Mouse (Mus musculus): ENCODE measurements around the gene Hs3st3b1. TPM values are rescaled to one million over a fixed set of nuclear protein-coding genes. Genes with fewer than 3 reads are reported as not detected.
A peak's percentile ranks its signal among the peaks of the same experiment; 100 is the strongest.

Hs3st3b1 gene
- polyA plus RNA-seq, 1 experiment from 2014 or later: 34.0 TPM

- H3K27ac ChIP-seq (ENCODE audit: low read depth, low read length): no peak overlapping the region
- 0 out of 2 replicates have a peak, but pooled peaks cover 3% of the 10 kb centered on the region for H3K27me3 ChIP-seq (ENCODE audit: control insufficient read depth, insufficient read depth, low read length)
- no peak overlapping the region for H3K4me2 ChIP-seq (replicated peaks; ENCODE audit: low read depth, low read length)
- peak; percentile 39; the same call in 1 of the 2 replicates for ATAC-seq (ENCODE audit: low FRiP score, low TSS enrichment)
- no peaks in the 10 kb centered on the region for H3K4me1 ChIP-seq (ENCODE audit: control insufficient read depth, insufficient read depth, low read length)
- 13% methylated on average over 10 of the region's 10 CpGs for WGBS
- no peak overlapping the region for H3K9ac ChIP-seq (ENCODE audit: low read depth, low read length)
- no peak overlapping the region for H3K4me3 ChIP-seq (ENCODE audit: low read length)
- H3K9me3 ChIP-seq (ENCODE audit: control insufficient read depth, low read length): no peaks in the 10 kb centered on the region
- no peaks in the 10 kb centered on the region for H3K36me3 ChIP-seq (ENCODE audit: control insufficient read depth, insufficient read depth, low read length)
Measured at GRCm38 (mm10) chr11:63879261-63879660, 42.8 kb downstream of the Hs3st3b1 start.

GRCm38 (mm10) chr11:63878616-63879015 is 43.5 kb downstream of the Hs3st3b1 start:
- Histone ChIP-seq H3K9me3 (ENCODE audit: control insufficient read depth, low read length) (no peaks in the 10 kb centered on the region), H3K27me3 (ENCODE audit: control insufficient read depth, insufficient read depth, low read length) (0 out of 2 replicates have a peak, but pooled peaks cover 3% of the 10 kb centered on the region), H3K4me3 (ENCODE audit: low read length) (no peak overlapping the region), H3K27ac (ENCODE audit: low read depth, low read length) (no peak overlapping the region), H3K9ac (ENCODE audit: low read depth, low read length) (no peak overlapping the region), H3K4me1 (ENCODE audit: control insufficient read depth, insufficient read depth, low read length) (no peaks in the 10 kb centered on the region), H3K4me2 (replicated peaks; ENCODE audit: low read depth, low read length) (no peak overlapping the region), H3K36me3 (ENCODE audit: control insufficient read depth, insufficient read depth, low read length) (no peaks in the 10 kb centered on the region)
- 88% methylated on average over 4 of the region's 4 CpGs for WGBS
- ATAC-seq (ENCODE audit: low FRiP score, low TSS enrichment): no peak

- 66% methylated on average over 1 of the region's 1 CpGs for WGBS
- ATAC-seq (ENCODE audit: low FRiP score, low TSS enrichment): no peak
Measured at GRCm38 (mm10) chr11:63862746-63863145, 59.3 kb downstream of the Hs3st3b1 start.

GRCm38 (mm10) chr11:63861982-63862381 is 60.1 kb downstream of the Hs3st3b1 start:
- no peaks in the 10 kb centered on the region for H3K27me3 ChIP-seq (ENCODE audit: control insufficient read depth, insufficient read depth, low read length)
- 42% methylated on average over 1 of the region's 1 CpGs for WGBS
- H3K9me3 ChIP-seq (ENCODE audit: control insufficient read depth, low read length): no peaks in the 10 kb centered on the region
- no peak overlapping the region for H3K9ac ChIP-seq (ENCODE audit: low read depth, low read length)
- no peak for ATAC-seq (ENCODE audit: low FRiP score, low TSS enrichment)
- no peak overlapping the region for H3K27ac ChIP-seq (ENCODE audit: low read depth, low read length)
- no peak overlapping the region for H3K4me2 ChIP-seq (replicated peaks; ENCODE audit: low read depth, low read length)
- no peak overlapping the region for H3K4me3 ChIP-seq (ENCODE audit: low read length)
- H3K36me3 ChIP-seq (ENCODE audit: control insufficient read depth, insufficient read depth, low read length): no peaks in the 10 kb centered on the region
- peaks cover 4% of the 10 kb centered on the region; the same call in 1 of the 2 replicates for H3K4me1 ChIP-seq (ENCODE audit: control insufficient read depth, insufficient read depth, low read length)

More at GRCm38 (mm10) chr11:63862746-63863145, 59.3 kb downstream of the Hs3st3b1 start:
- H3K4me3 ChIP-seq (ENCODE audit: low read length): no peak overlapping the region
- no peak overlapping the region for H3K4me2 ChIP-seq (replicated peaks; ENCODE audit: low read depth, low read length)
- no peak overlapping the region for H3K9ac ChIP-seq (ENCODE audit: low read depth, low read length)
- H3K27ac ChIP-seq (ENCODE audit: low read depth, low read length): no peak overlapping the region
- no peaks in the 10 kb centered on the region for H3K27me3 ChIP-seq (ENCODE audit: control insufficient read depth, insufficient read depth, low read length)
- peaks cover 4% of the 10 kb centered on the region; the same call in 1 of the 2 replicates for H3K4me1 ChIP-seq (ENCODE audit: control insufficient read depth, insufficient read depth, low read length)
- H3K36me3 ChIP-seq (ENCODE audit: control insufficient read depth, insufficient read depth, low read length): no peaks in the 10 kb centered on the region
- H3K9me3 ChIP-seq (ENCODE audit: control insufficient read depth, low read length): no peaks in the 10 kb centered on the region

- Histone ChIP-seq H3K27me3 (ENCODE audit: control insufficient read depth, insufficient read depth, low read length) (no peaks in the 10 kb centered on the region), H3K9me3 (ENCODE audit: control insufficient read depth, low read length) (no peaks in the 10 kb centered on the region), H3K9ac (ENCODE audit: low read depth, low read length) (no peak overlapping the region), H3K36me3 (ENCODE audit: control insufficient read depth, insufficient read depth, low read length) (no peaks in the 10 kb centered on the region), H3K27ac (ENCODE audit: low read depth, low read length) (no peak overlapping the region), H3K4me2 (replicated peaks; ENCODE audit: low read depth, low read length) (no peak overlapping the region), H3K4me3 (ENCODE audit: low read length) (no peak overlapping the region), H3K4me1 (ENCODE audit: control insufficient read depth, insufficient read depth, low read length) (no peaks in the 10 kb centered on the region)
- 82% methylated on average over 6 of the region's 6 CpGs for WGBS
- no peak for ATAC-seq (ENCODE audit: low FRiP score, low TSS enrichment)
Measured at GRCm38 (mm10) chr11:63851041-63851730, 70.9 kb downstream of the Hs3st3b1 start.

- Histone ChIP-seq H3K36me3 (ENCODE audit: control insufficient read depth, insufficient read depth, low read length) (no peaks in the 10 kb centered on the region), H3K4me3 (ENCODE audit: low read length) (no peak overlapping the region), H3K27me3 (ENCODE audit: control insufficient read depth, insufficient read depth, low read length) (no peaks in the 10 kb centered on the region), H3K4me1 (ENCODE audit: control insufficient read depth, insufficient read depth, low read length) (no peaks in the 10 kb centered on the region), H3K4me2 (replicated peaks; ENCODE audit: low read depth, low read length) (no peak overlapping the region), H3K9ac (ENCODE audit: low read depth, low read length) (no peak overlapping the region), H3K27ac (ENCODE audit: low read depth, low read length) (no peak overlapping the region), H3K9me3 (ENCODE audit: control insufficient read depth, low read length) (no peaks in the 10 kb centered on the region)
- WGBS: 85% methylated on average over 4 of the region's 4 CpGs
- no peak for ATAC-seq (ENCODE audit: low FRiP score, low TSS enrichment)
Measured at GRCm38 (mm10) chr11:63850261-63850660, 71.8 kb downstream of the Hs3st3b1 start.

GRCm38 (mm10) chr11:63845379-63845778 is 76.7 kb downstream of the Hs3st3b1 start:
- Histone ChIP-seq H3K9ac (ENCODE audit: low read depth, low read length) (no peak overlapping the region), H3K36me3 (ENCODE audit: control insufficient read depth, insufficient read depth, low read length) (no peaks in the 10 kb centered on the region), H3K9me3 (ENCODE audit: control insufficient read depth, low read length) (no peaks in the 10 kb centered on the region), H3K4me3 (ENCODE audit: low read length) (no peak overlapping the region), H3K4me1 (ENCODE audit: control insufficient read depth, insufficient read depth, low read length) (no peaks in the 10 kb centered on the region), H3K4me2 (replicated peaks; ENCODE audit: low read depth, low read length) (no peak overlapping the region), H3K27ac (ENCODE audit: low read depth, low read length) (no peak overlapping the region), H3K27me3 (ENCODE audit: control insufficient read depth, insufficient read depth, low read length) (no peaks in the 10 kb centered on the region)
- ATAC-seq (ENCODE audit: low FRiP score, low TSS enrichment): no peak
- 82% methylated on average over 6 of the region's 6 CpGs for WGBS

GRCm38 (mm10) chr11:63844701-63845100 is 77.4 kb downstream of the Hs3st3b1 start:
- Histone ChIP-seq H3K27me3 (ENCODE audit: control insufficient read depth, insufficient read depth, low read length) (no peaks in the 10 kb centered on the region), H3K36me3 (ENCODE audit: control insufficient read depth, insufficient read depth, low read length) (no peaks in the 10 kb centered on the region), H3K9me3 (ENCODE audit: control insufficient read depth, low read length) (no peaks in the 10 kb centered on the region), H3K4me2 (replicated peaks; ENCODE audit: low read depth, low read length) (no peak overlapping the region), H3K9ac (ENCODE audit: low read depth, low read length) (no peak overlapping the region), H3K4me3 (ENCODE audit: low read length) (no peak overlapping the region), H3K4me1 (ENCODE audit: control insufficient read depth, insufficient read depth, low read length) (no peaks in the 10 kb centered on the region), H3K27ac (ENCODE audit: low read depth, low read length) (no peak overlapping the region)
- 58% methylated on average over 8 of the region's 8 CpGs for WGBS
- ATAC-seq (ENCODE audit: low FRiP score, low TSS enrichment): no peak

- WGBS: 45% methylated on average over 13 of the region's 13 CpGs
- Histone ChIP-seq H3K4me2 (replicated peaks; ENCODE audit: low read depth, low read length) (no peak overlapping the region), H3K27ac (ENCODE audit: low read depth, low read length) (no peak overlapping the region), H3K9me3 (ENCODE audit: control insufficient read depth, low read length) (no peaks in the 10 kb centered on the region), H3K4me1 (ENCODE audit: control insufficient read depth, insufficient read depth, low read length) (no peaks in the 10 kb centered on the region), H3K4me3 (ENCODE audit: low read length) (no peak overlapping the region), H3K36me3 (ENCODE audit: control insufficient read depth, insufficient read depth, low read length) (no peaks in the 10 kb centered on the region), H3K9ac (ENCODE audit: low read depth, low read length) (no peak overlapping the region), H3K27me3 (ENCODE audit: control insufficient read depth, insufficient read depth, low read length) (no peaks in the 10 kb centered on the region)
- no peak for ATAC-seq (ENCODE audit: low FRiP score, low TSS enrichment)
Measured at GRCm38 (mm10) chr11:63837526-63837925, 84.6 kb downstream of the Hs3st3b1 start.
